Mouse (Mus musculus) myocyte (in vitro differentiated cells): ENCODE results near the gene Rnf182. TPM values are rescaled to one million over a fixed set of nuclear protein-coding genes. Genes with fewer than 3 reads are reported as not detected.

ENCODE experiments used
- H3K27me3 ChIP-seq: one replicate; pipeline ENCODE4 v1.6.1; 2011; ENCODE audit not compliant: control insufficient read depth, insufficient read depth, insufficient read length
- H3K36me3 ChIP-seq: one replicate; pipeline ENCODE4 v1.6.1; 2011; ENCODE audit not compliant: control insufficient read depth, insufficient read depth
- H3K4me2 ChIP-seq: one replicate; pipeline ENCODE4 v1.6.1; 2011; ENCODE audit warnings: low read depth, control low read depth
- H3K4me3 ChIP-seq: one replicate; pipeline ENCODE4 v1.5.1; 2011; ENCODE audit warnings: mild to moderate bottlenecking, control low read depth, moderate library complexity
- H3K79me2 ChIP-seq: one replicate; pipeline ENCODE4 v1.6.1; 2011; ENCODE audit not compliant: control insufficient read depth, insufficient read depth
- H3ac ChIP-seq: one replicate; pipeline ENCODE4 v1.6.1; 2011; ENCODE audit not compliant: control insufficient read depth, insufficient read length
- CEBPB ChIP-seq: IDR thresholded peaks from 2 replicates; pipeline ENCODE4 v1.6.1; 2011; ENCODE audit warnings: mild to moderate bottlenecking, moderate library complexity; ENCODE audit not compliant: poor library complexity, insufficient read depth, severe bottlenecking
- E2F4 ChIP-seq: IDR thresholded peaks from one replicate; pipeline ENCODE4 v1.6.1; 2011; ENCODE audit warnings: mild to moderate bottlenecking, control low read depth, moderate library complexity; ENCODE audit not compliant: insufficient read depth
- MAX ChIP-seq: IDR thresholded peaks from one replicate; pipeline ENCODE4 v1.6.1; 2011; ENCODE audit warnings: low read depth, mild to moderate bottlenecking, control low read depth
- MYOD1 ChIP-seq, 3 experiments: IDR thresholded peaks; one replicate each; pipeline ENCODE4 v1.6.1; 2011; ENCODE audit warnings: control low read depth in 2 of 3, low read depth in 2 of 3, mild to moderate bottlenecking in 2 of 3, moderate library complexity in 1 of 3; ENCODE audit not compliant: insufficient read length in 2 of 3, control insufficient read depth in 1 of 3
- MYOG ChIP-seq, 3 experiments: IDR thresholded peaks; one replicate each; pipeline ENCODE4 v1.6.1; 2011; ENCODE audit warnings: control low read depth in 2 of 3, low read depth in 2 of 3, mild to moderate bottlenecking in 2 of 3; ENCODE audit not compliant: insufficient read length in 2 of 3, control insufficient read depth in 1 of 3, insufficient read depth in 1 of 3
- POLR2A ChIP-seq: IDR thresholded peaks from one replicate; pipeline ENCODE4 v1.6.1; 2011; ENCODE audit warnings: low read depth, mild to moderate bottlenecking, control low read depth, moderate library complexity; ENCODE audit not compliant: insufficient read length
- POLR2AphosphoS2 ChIP-seq: IDR thresholded peaks from one replicate; pipeline ENCODE4 v1.6.1; 2011; ENCODE audit warnings: low read depth, control low read depth; ENCODE audit not compliant: insufficient read length
- REST ChIP-seq: IDR thresholded peaks from one replicate; pipeline ENCODE4 v1.6.1; 2011; ENCODE audit warnings: mild to moderate bottlenecking, control low read depth, moderate library complexity; ENCODE audit not compliant: insufficient read depth, insufficient read length
- SRF ChIP-seq: IDR thresholded peaks from one replicate; pipeline ENCODE4 v1.6.1; 2011; ENCODE audit warnings: low read depth; ENCODE audit not compliant: control insufficient read depth, insufficient read length
- TCF12 ChIP-seq: IDR thresholded peaks from one replicate; pipeline ENCODE4 v1.6.1; 2011; ENCODE audit warnings: mild to moderate bottlenecking, control low read depth; ENCODE audit not compliant: poor library complexity, insufficient read depth, severe bottlenecking
- TCF3 ChIP-seq: IDR thresholded peaks from one replicate; pipeline ENCODE4 v1.6.1; 2011; ENCODE audit warnings: low read depth, control low read depth; ENCODE audit not compliant: insufficient read length
- USF1 ChIP-seq: IDR thresholded peaks from one replicate; pipeline ENCODE4 v1.6.1; 2011; ENCODE audit warnings: low read depth, mild to moderate bottlenecking, control low read depth, moderate library complexity
- polyA plus RNA-seq: library from polyadenylated mRNA; unstranded; fragments of >200 nt; fragmentation: generic; extraction: Trizol; gene quantifications from one replicate; pipeline ENCODE4 v1.2.1, GENCODE M21; 2012; ENCODE audit warnings: missing spikeins

The Rnf182 gene
- polyA plus RNA-seq, 1 experiment: not detected

- H3K4me3 ChIP-seq: no peak overlapping the region
- TF ChIP-seq TCF3 (no peak), MYOG (IDR thresholded peaks at IDR 0.05; ENCODE audit: control insufficient read depth in 1 of 3, insufficient read depth in 1 of 3, insufficient read length in 2 of 3, low read depth in 2 of 3) (no peak), SRF (no peak), TCF12 (no peak), E2F4 (no peak), MYOD1 (IDR thresholded peaks at IDR 0.05; ENCODE audit: control insufficient read depth in 1 of 3, insufficient read length in 2 of 3, low read depth in 2 of 3) (no peak), POLR2AphosphoS2 (no peak), CEBPB (no peak), USF1 (no peak), REST (no peak), POLR2A (no peak), MAX (no peak)
- H3K79me2 ChIP-seq: no peaks in the 10 kb centered on the region
- H3K36me3 ChIP-seq: no peaks in the 10 kb centered on the region
- no peak overlapping the region for H3K4me2 ChIP-seq
- peaks cover 9% of the 10 kb centered on the region for H3K27me3 ChIP-seq
- H3ac ChIP-seq: no peak overlapping the region
Observed at GRCm38 (mm10) chr13:43711708-43712314, 96.3 kb downstream of the Rnf182 start.

- Histone ChIP-seq H3ac (no peak overlapping the region), H3K79me2 (no peaks in the 10 kb centered on the region), H3K36me3 (no peaks in the 10 kb centered on the region), H3K27me3 (peaks cover 9% of the 10 kb centered on the region), H3K4me3 (no peak overlapping the region), H3K4me2 (no peak overlapping the region)
- TF ChIP-seq MYOG (IDR thresholded peaks at IDR 0.05; ENCODE audit: control insufficient read depth in 1 of 3, insufficient read depth in 1 of 3, insufficient read length in 2 of 3, low read depth in 2 of 3): no peak
- no peak for TF ChIP-seq POLR2AphosphoS2
- TF ChIP-seq SRF: no peak
- no peak for TF ChIP-seq E2F4
- no peak for TF ChIP-seq TCF12
- TF ChIP-seq REST: no peak
- no peak for TF ChIP-seq MAX
Observed at GRCm38 (mm10) chr13:43714741-43715140, 99.2 kb downstream of the Rnf182 start.

- no peaks in the 10 kb centered on the region for H3K36me3 ChIP-seq
- no peak for TF ChIP-seq REST
- TF ChIP-seq TCF12: no peak
- no peak for TF ChIP-seq MYOG (IDR thresholded peaks at IDR 0.05; ENCODE audit: control insufficient read depth in 1 of 3, insufficient read depth in 1 of 3, insufficient read length in 2 of 3, low read depth in 2 of 3)
- no peak for TF ChIP-seq E2F4
- no peak for TF ChIP-seq SRF
- no peak for TF ChIP-seq POLR2AphosphoS2
- no peak for TF ChIP-seq MAX
- TF ChIP-seq TCF3: no peak
- no peak for TF ChIP-seq USF1
- TF ChIP-seq MYOD1 (IDR thresholded peaks at IDR 0.05; ENCODE audit: control insufficient read depth in 1 of 3, insufficient read length in 2 of 3, low read depth in 2 of 3): no peak
- no peak for TF ChIP-seq POLR2A
- no peak for TF ChIP-seq CEBPB
- H3K79me2 ChIP-seq: no peaks in the 10 kb centered on the region
- H3K4me3 ChIP-seq: no peak overlapping the region
- no peak overlapping the region for H3ac ChIP-seq
- H3K27me3 ChIP-seq: peaks cover 8% of the 10 kb centered on the region
- H3K4me2 ChIP-seq: no peak overlapping the region
Observed at GRCm38 (mm10) chr13:43715466-43715865, 100.0 kb downstream of the Rnf182 start.

- Histone ChIP-seq H3ac (no peak overlapping the region), H3K4me3 (no peak overlapping the region), H3K36me3 (no peaks in the 10 kb centered on the region), H3K4me2 (no peak overlapping the region), H3K79me2 (no peaks in the 10 kb centered on the region), H3K27me3 (peaks cover 5% of the 10 kb centered on the region)
- TF ChIP-seq USF1 (no peak), CEBPB (no peak), POLR2A (no peak), MYOD1 (IDR thresholded peaks at IDR 0.05; ENCODE audit: control insufficient read depth in 1 of 3, insufficient read length in 2 of 3, low read depth in 2 of 3) (no peak), MYOG (IDR thresholded peaks at IDR 0.05; ENCODE audit: control insufficient read depth in 1 of 3, insufficient read depth in 1 of 3, insufficient read length in 2 of 3, low read depth in 2 of 3) (no peak), POLR2AphosphoS2 (no peak), MAX (no peak), SRF (no peak), REST (no peak), TCF3 (no peak), E2F4 (no peak), TCF12 (no peak)
Observed at GRCm38 (mm10) chr13:43716514-43717036, 101.1 kb downstream of the Rnf182 start.
